Mouse (Mus musculus) CH12.LX (cell line): Measurements from ENCODE around the gene Ap1g2. TPM values are rescaled to one million over a fixed set of nuclear protein-coding genes. Genes with fewer than 3 reads are reported as not detected.

Experiments
- DNase-seq: peaks from one replicate; pipeline ENCODE4 v3.0.0-alpha.2; 2013; ENCODE audit errors: extremely low read depth
- H3K27ac ChIP-seq: 2 replicates; pipeline ENCODE4 v1.5.1; 2012; ENCODE audit warnings: low read depth, mild to moderate bottlenecking, control low read depth, moderate library complexity; ENCODE audit not compliant: insufficient read depth
- H3K27me3 ChIP-seq: replicated peaks from 2 replicates; pipeline ENCODE3; 2012; ENCODE audit warnings: inconsistent platforms
- H3K36me3 ChIP-seq, 2 experiments: replicated peaks in 1 of 2; 2 replicates each; pipeline versions ENCODE3 to v1.6.1; 2012; ENCODE audit warnings: inconsistent platforms in 1 of 2, low read length in 1 of 2, mild to moderate bottlenecking in 1 of 2, mixed read lengths in 1 of 2, moderate library complexity in 1 of 2; ENCODE audit not compliant: control insufficient read depth in 1 of 2, insufficient read depth in 1 of 2
- H3K4me1 ChIP-seq, 2 experiments: 2 replicates each; pipeline ENCODE4 v1.6.1; 2012; ENCODE audit warnings: inconsistent platforms in 1 of 2, moderate library complexity in 1 of 2; ENCODE audit not compliant: insufficient read depth in 2 of 2, control insufficient read depth in 1 of 2
- H3K4me2 ChIP-seq: 2 replicates; pipeline ENCODE4 v1.6.1; 2012; ENCODE audit warnings: low read depth, mild to moderate bottlenecking, control low read depth; ENCODE audit not compliant: poor library complexity, insufficient read depth, severe bottlenecking
- H3K4me3 ChIP-seq, 3 experiments: fragments of 150-350 bp in 1 of 3; sonication (generic) in 1 of 3; replicated peaks in 1 of 3; 2 replicates each; pipeline versions ENCODE3 to v1.5.1; 2011 to 2012; ENCODE audit warnings: low read depth in 2 of 3, low read length in 2 of 3, mild to moderate bottlenecking in 2 of 3, moderate library complexity in 2 of 3, control low read depth in 1 of 3, improper control_type of control experiment in 1 of 3, inconsistent platforms in 1 of 3, mixed read lengths in 1 of 3; ENCODE audit not compliant: poor library complexity in 1 of 3
- H3K79me2 ChIP-seq: replicated peaks from 2 replicates; pipeline ENCODE4 v1.6.1; 2012; ENCODE audit warnings: mild to moderate bottlenecking, moderate library complexity; ENCODE audit not compliant: control insufficient read depth, poor library complexity, insufficient read depth, severe bottlenecking; ENCODE audit errors: extremely low read depth
- H3K9ac ChIP-seq: 2 replicates; pipeline ENCODE4 v1.6.1; 2012; ENCODE audit warnings: low read depth, mild to moderate bottlenecking, control low read depth, moderate library complexity; ENCODE audit not compliant: insufficient read depth
- H3K9me3 ChIP-seq: replicated peaks from 2 replicates; pipeline ENCODE3; 2012; ENCODE audit warnings: low read length, inconsistent platforms, mixed read lengths
- ELF1 ChIP-seq: IDR thresholded peaks from 2 replicates; pipeline ENCODE4 v1.6.1; 2014; ENCODE audit warnings: low read depth, mild to moderate bottlenecking, inconsistent platforms, low read length, improper control_type of control experiment
- ETS1 ChIP-seq: conservative IDR thresholded peaks from 2 replicates; pipeline ENCODE4 v1.6.1; 2012; ENCODE audit warnings: low read depth, mild to moderate bottlenecking, inconsistent platforms, low read length, improper control_type of control experiment, moderate library complexity
- GABPA ChIP-seq: IDR thresholded peaks from 2 replicates; pipeline ENCODE4 v1.6.1; 2012; ENCODE audit warnings: low read depth, low read length, improper control_type of control experiment, inconsistent platforms; ENCODE audit not compliant: insufficient replicate concordance
- HCFC1 ChIP-seq: IDR thresholded peaks from 2 replicates; pipeline ENCODE4 v1.6.1; 2012; ENCODE audit warnings: low read depth, mild to moderate bottlenecking, inconsistent platforms, low read length, improper control_type of control experiment
- IRF4 ChIP-seq: IDR thresholded peaks from 2 replicates; pipeline ENCODE4 v1.6.1; 2014; ENCODE audit warnings: low read depth, mild to moderate bottlenecking, inconsistent platforms, low read length, improper control_type of control experiment
- JUN ChIP-seq: IDR thresholded peaks from 2 replicates; pipeline ENCODE4 v1.6.1; 2011; ENCODE audit warnings: low read depth, mild to moderate bottlenecking, low read length, improper control_type of control experiment, moderate library complexity; ENCODE audit not compliant: insufficient read depth
- JUND ChIP-seq: conservative IDR thresholded peaks from 2 replicates; pipeline ENCODE4 v1.6.1; 2011; ENCODE audit warnings: low read depth, low read length, improper control_type of control experiment
- KAT2A ChIP-seq: IDR thresholded peaks from 2 replicates; pipeline ENCODE4 v1.6.1; 2012; ENCODE audit warnings: low read length, improper control_type of control experiment, inconsistent platforms; ENCODE audit not compliant: insufficient replicate concordance
- MAFK ChIP-seq: IDR thresholded peaks from 2 replicates; pipeline ENCODE4 v1.6.1; 2011; ENCODE audit warnings: low read length, improper control_type of control experiment; ENCODE audit not compliant: insufficient replicate concordance
- MAZ ChIP-seq: IDR thresholded peaks from 2 replicates; pipeline ENCODE4 v1.6.1; 2012; ENCODE audit warnings: low read depth, mild to moderate bottlenecking, inconsistent platforms, low read length, improper control_type of control experiment, moderate library complexity
- POLR2A ChIP-seq: IDR thresholded peaks from 2 replicates; pipeline ENCODE4 v1.6.1; 2011; ENCODE audit warnings: low read depth, mild to moderate bottlenecking, improper control_type of control experiment, low read length
- POLR2AphosphoS2 ChIP-seq: IDR thresholded peaks from 2 replicates; pipeline ENCODE4 v1.6.1; 2011; ENCODE audit warnings: low read depth, low read length, improper control_type of control experiment
- RAD21 ChIP-seq: IDR thresholded peaks from 2 replicates; pipeline ENCODE4 v1.6.1; 2011; ENCODE audit warnings: low read depth, mild to moderate bottlenecking, low read length, improper control_type of control experiment, moderate library complexity
- RCOR1 ChIP-seq: conservative IDR thresholded peaks from 2 replicates; pipeline ENCODE4 v1.6.1; 2012; ENCODE audit warnings: low read depth, mild to moderate bottlenecking, inconsistent platforms, low read length, improper control_type of control experiment
- SMC3 ChIP-seq: IDR thresholded peaks from 2 replicates; pipeline ENCODE4 v1.6.1; 2011; ENCODE audit warnings: low read depth, low read length, improper control_type of control experiment
- TBP ChIP-seq: conservative IDR thresholded peaks from 2 replicates; pipeline ENCODE4 v1.6.1; 2011; ENCODE audit warnings: low read depth, low read length, improper control_type of control experiment
- UBTF ChIP-seq: IDR thresholded peaks from 2 replicates; pipeline ENCODE4 v1.6.1; 2012; ENCODE audit warnings: low read depth, mild to moderate bottlenecking, inconsistent platforms, low read length, improper control_type of control experiment, moderate library complexity
- USF2 ChIP-seq: conservative IDR thresholded peaks from 2 replicates; pipeline ENCODE4 v1.6.1; 2011; ENCODE audit warnings: low read depth, low read length, improper control_type of control experiment
- ZC3H11A ChIP-seq: IDR thresholded peaks from 2 replicates; pipeline ENCODE4 v1.6.1; 2012; ENCODE audit warnings: low read depth, mild to moderate bottlenecking, inconsistent platforms, low read length, improper control_type of control experiment
- ZKSCAN1 ChIP-seq: IDR thresholded peaks from 2 replicates; pipeline ENCODE4 v1.6.1; 2012; ENCODE audit warnings: low read depth, inconsistent platforms, low read length, improper control_type of control experiment, borderline replicate concordance
- ZNF384 ChIP-seq: IDR thresholded peaks from 2 replicates; pipeline ENCODE4 v1.6.1; 2012; ENCODE audit warnings: low read depth, low read length, improper control_type of control experiment, inconsistent platforms
- dilution Hi-C: fragments of 300-500 bp; cut with MboI; formaldehyde crosslinking; loops from 2 replicates; pipeline ENCODE4 v1.14.3; 2020; ENCODE audit warnings: low sequenced_read_pairs; ENCODE audit not compliant: extremely low pct_unique_long_range_greater_than_20kb, extremely low pct_ligation_motif_present
- in situ Hi-C: fragments of 300-500 bp; cut with MboI; formaldehyde crosslinking; loops from 3 replicates; pipeline ENCODE4 v1.14.3; 2019; ENCODE audit warnings: low sequenced_read_pairs, low pct_ligation_motif_present, low pct_unique_long_range_greater_than_20kb, mixed read lengths
- polyA plus RNA-seq: library from polyadenylated mRNA; unstranded; fragments of >175 nt; gene quantifications from 2 replicates; pipeline ENCODE4 v1.2.1, GENCODE M21; 2012; ENCODE audit warnings: low read depth; ENCODE audit not compliant: insufficient read length
- total RNA-seq, 2 experiments: library from RNA; depleted of rRNA; stranded (reverse); fragments of 300-350 nt in 1 of 2; fragments of >200 nt in 1 of 2; gene quantifications; 2 replicates each; pipeline ENCODE4 v1.2.3; 2012 to 2014

Ap1g2 gene
- total and polyA plus RNA-seq, 3 experiments = 18.3 to 64.8 (median 28.5) TPM

GRCm38 (mm10) chr14:55077481-55078365, 28.7 kb downstream of the Ap1g2 start:
- TF ChIP-seq POLR2A = no peak
- TF ChIP-seq UBTF = no peak
- TF ChIP-seq TBP = no peak
- no peaks in the 10 kb centered on the region for H3K9me3 ChIP-seq
- no peak overlapping the region for H3K27ac ChIP-seq
- no peaks in the 10 kb centered on the region for H3K79me2 ChIP-seq
- no peak overlapping the region for H3K4me2 ChIP-seq
- dilution Hi-C loops (no loop called here), in situ Hi-C loops (loop anchor here (5.0 kb wide), 1 partner anchor 40 kb away; no protein-coding TSS in a partner anchor)
- H3K4me1 ChIP-seq = peaks cover 0 to 31% of the 10 kb centered on the region in 2 experiments; a peak in 2 of 4 replicates
- H3K9ac ChIP-seq = no peak overlapping the region
- H3K36me3 ChIP-seq = no peaks in the 10 kb centered on the region
- peaks cover 5% of the 10 kb centered on the region for H3K27me3 ChIP-seq
- DNase-seq = no peak
- H3K4me3 ChIP-seq = no peak overlapping the region

GRCm38 (mm10) chr14:55076956-55077355, 29.4 kb downstream of the Ap1g2 start:
- no peak overlapping the region for H3K27ac ChIP-seq
- TF ChIP-seq ETS1 (no peak), ZC3H11A (no peak), JUN (no peak), JUND (no peak), POLR2AphosphoS2 (no peak), GABPA (no peak), KAT2A (no peak), RAD21 (no peak)
- TF ChIP-seq, all 38 proteins: peak for 0
- no peaks in the 10 kb centered on the region for H3K9me3 ChIP-seq
- dilution Hi-C loops (no loop called here), in situ Hi-C loops (loop anchor here (5.0 kb wide), 1 partner anchor 40 kb away; no protein-coding TSS in a partner anchor)
- no peak for DNase-seq
- H3K36me3 ChIP-seq = no peaks in the 10 kb centered on the region
- peaks cover 0 to 32% of the 10 kb centered on the region in 2 experiments; a peak in 2 of 4 replicates for H3K4me1 ChIP-seq
- no peak overlapping the region for H3K4me2 ChIP-seq
- H3K4me3 ChIP-seq = no peak overlapping the region
- H3K27me3 ChIP-seq = peaks cover 6% of the 10 kb centered on the region
- no peaks in the 10 kb centered on the region for H3K79me2 ChIP-seq
- H3K9ac ChIP-seq = no peak overlapping the region

GRCm38 (mm10) chr14:55076224-55076623, 30.2 kb downstream of the Ap1g2 start:
- no peak for TF ChIP-seq MAZ
- no peak for TF ChIP-seq JUND
- TF ChIP-seq SMC3 = no peak
- no peak for TF ChIP-seq HCFC1
- no peak for TF ChIP-seq IRF4
- no peak for TF ChIP-seq USF2
- TF ChIP-seq RCOR1 = no peak
- no peak for TF ChIP-seq RAD21
- TF ChIP-seq ETS1 = no peak
- TF ChIP-seq MAFK = no peak
- no peak for TF ChIP-seq ZKSCAN1
- no peak for TF ChIP-seq ZNF384
- TF ChIP-seq ELF1 = no peak
- Histone ChIP-seq H3K9ac (no peak overlapping the region), H3K27ac (no peak overlapping the region), H3K36me3 (no peaks in the 10 kb centered on the region), H3K4me1 (peaks cover 0 to 27% of the 10 kb centered on the region in 2 experiments; a peak in 2 of 4 replicates), H3K27me3 (peaks cover 6% of the 10 kb centered on the region), H3K79me2 (no peaks in the 10 kb centered on the region), H3K4me2 (no peak overlapping the region), H3K9me3 (no peaks in the 10 kb centered on the region), H3K4me3 (no peak overlapping the region)
- no peak for DNase-seq
- dilution Hi-C loops = no loop called here
- in situ Hi-C loops = loop anchor here (5.0 kb wide), 1 partner anchor 39 kb away; no protein-coding TSS in a partner anchor
